In genomic region chr14:29866455-29867275, GRCm38 (mm10) we compare ENCODE assay signal across 20 mouse cellular contexts.
DNase-seq lines count a peak whose midpoint lies in the region; ATAC-seq lines count a peak whose summit lies in the region.
"Had no signal": no experiment of that assay in that cellular context is flagged by ENCODE, and none has a peak within 500 bp of the region (broad histone marks: within the 10 kb centered on the region; RNA-seq: fewer than 3 reads in every experiment).

No protein-coding gene starts in this region.

- H3K27ac ChIP-seq in hindbrain, embryonic 13.5 days = no peak overlapping the region
- H3K27ac ChIP-seq: embryonic facial prominence, embryonic 13.5 days; heart, adult 2 months; heart, embryonic 15.5 days; hindbrain, postnatal 0 days; layer of hippocampus, adult 2 months; midbrain, embryonic 15.5 days had no signal

- H3K36me3 ChIP-seq in hindbrain, embryonic 13.5 days = no peaks in the 10 kb centered on the region
- H3K36me3 ChIP-seq: embryonic facial prominence, embryonic 13.5 days; heart, embryonic 15.5 days; midbrain, embryonic 15.5 days had no signal

- no peak overlapping the region for H3K4me2 ChIP-seq in hindbrain, embryonic 13.5 days
- H3K4me2 ChIP-seq: embryonic facial prominence, embryonic 13.5 days; heart, embryonic 15.5 days; midbrain, embryonic 15.5 days had no signal

- no peaks in the 10 kb centered on the region for H3K9me3 ChIP-seq in hindbrain, embryonic 13.5 days
- H3K9me3 ChIP-seq: embryonic facial prominence, embryonic 13.5 days; heart, embryonic 15.5 days; midbrain, embryonic 15.5 days had no signal

- 93% methylated on average over 7 of the region's 7 CpGs for WGBS in hindbrain, embryonic 13.5 days

- no peak for DNase-seq in frontal cortex, postnatal 14 days (ENCODE audit: low spot score in 2 of 2)
- peak; percentile 41 to 64 for DNase-seq in left cerebral cortex, adult 18-20 months (ENCODE audit: low spot score in 2 of 2)
- no peak for DNase-seq in left cerebral cortex, postnatal 4 days
- peak; percentile 78 for DNase-seq in brain, adult 2 months (ENCODE audit: low read depth, low spot score)
- DNase-seq in left cerebral cortex, postnatal 14 days (ENCODE audit: low spot score in 2 of 2) = peak; percentile 25 to 58
- DNase-seq: cerebellum, adult 9-11 months; gastrocnemius, postnatal 14 days; heart, adult 2 months; liver; thymus, postnatal 4 days had no signal

- peak; percentile 80 for ATAC-seq in frontal cortex, adult (ENCODE audit: low TSS enrichment)
- no peak for ATAC-seq in hindbrain, embryonic 13.5 days (ENCODE audit: low FRiP score)
- ATAC-seq: forebrain, embryonic 16.5 days; hindbrain, postnatal 0 days; intestine, postnatal 0 days; midbrain, embryonic 15.5 days had no signal

- intact Hi-C loops in left cerebral cortex, postnatal 4 days (cut with DNase I) = no loop called here
- intact Hi-C loops in left cerebral cortex, postnatal 14 days (cut with DNase I) = loop anchor here (5.0 kb wide), 1 partner anchor 144 kb away; the partner anchor contains the start of gene Cacna2d3

- H3K27me3 ChIP-seq in hindbrain, embryonic 13.5 days = no peaks in the 10 kb centered on the region
- H3K27me3 ChIP-seq: embryonic facial prominence, embryonic 13.5 days; heart, embryonic 15.5 days; midbrain, embryonic 15.5 days had no signal

- H3K4me3 ChIP-seq in hindbrain, embryonic 13.5 days = no peak overlapping the region
- H3K4me3 ChIP-seq: embryonic facial prominence, embryonic 13.5 days; heart, adult 2 months; heart, embryonic 15.5 days; layer of hippocampus, adult 2 months; midbrain, embryonic 15.5 days; myocyte had no signal

- H3K4me1 ChIP-seq in hindbrain, embryonic 13.5 days (replicated peaks) = no peaks in the 10 kb centered on the region
- H3K4me1 ChIP-seq: heart, embryonic 15.5 days; midbrain, embryonic 15.5 days had no signal

- H3K9ac ChIP-seq in hindbrain, embryonic 13.5 days = no peak overlapping the region
- H3K9ac ChIP-seq: embryonic facial prominence, embryonic 13.5 days; heart, embryonic 15.5 days; midbrain, embryonic 15.5 days had no signal

Comparison
In these comparisons a context has a peak if more than half of its experiments do, and no peak if none do; other contexts are left out.
1. DNase-seq: peak in left cerebral cortex, adult 18-20 months (2 of 2), brain, adult 2 months (single experiment) and left cerebral cortex, postnatal 14 days (2 of 2); none in frontal cortex, postnatal 14 days (0 of 2) and left cerebral cortex, postnatal 4 days (single experiment).